Mouse (Mus musculus) left cerebral cortex, postnatal 4 days (tissue): ENCODE data around the gene Panx3. TPM values are rescaled to one million over a fixed set of nuclear protein-coding genes. Genes with fewer than 3 reads are reported as not detected.

Experiments used
- DNase-seq: peaks from one replicate; pipeline ENCODE4 v3.0.0-alpha.2; 2022
- intact Hi-C: fragments of 180-260 bp; cut with DNase I; formaldehyde crosslinking; loops from one replicate; pipeline ENCODE4 v1.15.1; 2025
- total RNA-seq, 2 experiments: library from RNA; stranded (reverse); gene quantifications; 2 replicates each; pipeline ENCODE4 v1.2.3; 2021

Panx3 gene
- not detected for total RNA-seq

- intact Hi-C loops: no loop called here
- no peak for DNase-seq
These were observed at the start of gene Panx3 for GRCm38 (mm10) chr9:37669115-37669514. TSS of gene Panx3 (minus strand) at chr9:37669235.

DNA sequence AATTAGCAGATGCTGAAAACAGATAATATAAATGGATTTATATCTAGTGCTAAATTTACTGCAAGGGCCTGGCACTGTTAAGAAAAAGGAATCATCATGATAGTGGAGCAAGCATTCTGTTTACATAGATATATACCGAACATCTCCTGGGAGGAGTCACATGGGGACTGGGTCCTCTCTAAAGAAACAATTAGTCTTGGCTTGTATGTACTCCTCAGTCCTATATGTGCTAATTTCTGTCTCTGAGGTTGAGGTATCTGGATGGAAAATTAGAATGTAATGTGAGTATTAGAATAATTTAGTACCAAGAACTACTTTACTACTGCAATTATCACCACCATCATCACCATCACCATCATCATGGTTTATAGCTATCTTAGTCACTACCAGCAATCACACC, 47.1 kb upstream of the Panx3 start, which contains the start of gene Olfr160:
Olfr160 (minus strand) TSS at position 101 of the 400 bp plus-strand sequence.
- no peak for DNase-seq
- intact Hi-C loops: no loop called here

GRCm38 (mm10) chr9:37689970-37690686, 21.1 kb upstream of the Panx3 start:
- no peak for DNase-seq

GRCm38 (mm10) chr9:37687941-37688303, 18.9 kb upstream of the Panx3 start:
- intact Hi-C loops: no loop called here
- DNase-seq: no peak

More at GRCm38 (mm10) chr9:37689970-37690686, 21.1 kb upstream of the Panx3 start:
- intact Hi-C loops: loop anchor here (2.0 kb wide), 1 partner anchor 241 kb away; no protein-coding TSS in a partner anchor

DNA sequence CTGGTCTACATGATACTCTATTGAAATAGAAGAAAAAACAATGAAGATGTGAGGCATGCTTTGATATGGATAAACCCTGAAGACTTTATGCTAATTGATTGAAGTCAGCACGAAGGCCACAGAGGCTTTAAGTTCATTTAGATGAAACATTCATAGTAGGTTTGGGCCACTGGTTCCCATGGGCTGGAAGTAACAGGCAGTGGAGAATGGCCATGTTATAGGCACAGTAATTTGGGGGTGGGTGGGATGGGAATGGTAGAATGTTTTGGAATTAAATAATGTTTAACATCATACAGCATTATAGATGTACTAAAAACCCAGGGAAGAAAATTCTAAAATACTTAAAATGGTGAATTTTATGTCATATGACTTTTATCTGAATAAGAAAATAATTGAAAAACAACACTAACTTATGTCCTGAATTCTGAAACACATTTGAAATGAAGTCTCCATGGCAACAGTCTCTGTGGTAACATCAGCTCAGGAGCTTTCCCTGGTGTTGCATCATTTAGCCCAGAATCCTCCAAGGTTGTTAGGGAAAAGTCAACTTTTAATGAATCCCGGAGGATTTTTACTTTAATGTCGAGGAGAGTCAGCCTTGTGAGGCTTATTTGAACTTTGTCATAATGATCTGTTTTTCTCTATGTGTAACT, 18.4 kb upstream of the Panx3 start:
- DNase-seq: no peak
- intact Hi-C loops: no loop called here

- no peak for DNase-seq
- intact Hi-C loops: no loop called here
These were observed 12.1 kb upstream of the Panx3 start for GRCm38 (mm10) chr9:37681123-37681522.

GRCm38 (mm10) chr9:37675287-37675686, 6.3 kb upstream of the Panx3 start:
- intact Hi-C loops: no loop called here
- DNase-seq: no peak

DNA sequence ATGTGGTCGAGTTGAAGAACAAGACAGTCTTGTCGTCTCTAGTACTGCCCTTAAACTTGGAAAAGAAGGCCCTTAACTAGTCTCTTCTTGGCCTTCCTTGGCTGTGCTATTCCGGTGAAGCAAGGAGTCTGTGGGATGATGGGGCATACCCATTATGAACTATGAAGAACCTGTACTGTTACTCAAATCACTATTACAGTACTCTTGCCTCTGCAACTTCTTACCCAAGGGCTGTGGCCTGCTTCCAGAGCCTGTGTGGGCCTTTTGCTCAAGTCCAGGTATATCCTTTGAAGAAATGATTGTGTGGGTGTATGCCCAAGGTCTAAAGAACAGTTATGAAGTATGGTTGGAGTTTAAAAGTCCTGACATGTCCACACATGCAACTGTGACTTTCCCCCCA, 1.2 kb upstream of the Panx3 start:
- intact Hi-C loops: no loop called here
- DNase-seq: no peak

DNA sequence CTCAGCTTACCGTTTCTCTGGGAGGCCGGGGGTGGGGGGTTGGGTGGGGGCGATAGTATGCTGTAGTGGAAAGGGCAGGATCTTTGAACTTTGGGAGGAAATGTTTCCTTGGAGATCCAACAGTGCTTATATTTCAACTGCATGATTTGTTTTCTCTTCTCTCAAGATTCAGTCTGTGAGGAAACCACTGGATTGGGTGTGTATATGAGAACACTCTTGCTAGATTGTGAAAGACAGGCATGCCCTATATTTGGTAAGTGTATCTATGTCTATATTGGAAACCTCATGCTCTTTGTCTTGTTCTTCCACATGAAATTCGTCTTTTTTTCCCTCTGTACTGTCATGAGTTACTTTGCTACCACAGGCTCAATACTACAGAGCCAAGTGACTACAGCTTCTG, 643 bp upstream of the Panx3 start:
- no peak for DNase-seq
- intact Hi-C loops: no loop called here

DNA sequence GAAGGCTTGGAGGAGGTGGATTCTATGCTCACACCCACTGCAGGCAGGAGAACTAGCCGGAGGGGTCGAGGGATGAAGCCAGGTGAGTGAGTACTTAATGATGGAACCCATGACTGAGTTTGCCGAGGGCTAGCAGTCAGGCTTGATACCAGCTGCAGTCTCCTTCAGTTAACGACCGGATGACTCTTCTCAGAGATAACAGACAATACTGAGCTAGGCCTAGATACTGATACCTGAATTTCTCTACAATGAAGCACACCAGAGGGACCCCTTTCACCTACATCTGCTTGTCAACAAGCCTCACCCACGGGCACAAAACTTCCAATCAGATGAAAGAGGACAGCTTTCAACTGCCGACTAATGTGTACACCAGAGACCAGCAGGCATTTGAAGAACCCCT, 3.0 kb downstream of the Panx3 start:
- DNase-seq: no peak
- intact Hi-C loops: no loop called here

- intact Hi-C loops: no loop called here
- no peak for DNase-seq
These were observed 4.4 kb downstream of the Panx3 start for GRCm38 (mm10) chr9:37664604-37665003.

DNA sequence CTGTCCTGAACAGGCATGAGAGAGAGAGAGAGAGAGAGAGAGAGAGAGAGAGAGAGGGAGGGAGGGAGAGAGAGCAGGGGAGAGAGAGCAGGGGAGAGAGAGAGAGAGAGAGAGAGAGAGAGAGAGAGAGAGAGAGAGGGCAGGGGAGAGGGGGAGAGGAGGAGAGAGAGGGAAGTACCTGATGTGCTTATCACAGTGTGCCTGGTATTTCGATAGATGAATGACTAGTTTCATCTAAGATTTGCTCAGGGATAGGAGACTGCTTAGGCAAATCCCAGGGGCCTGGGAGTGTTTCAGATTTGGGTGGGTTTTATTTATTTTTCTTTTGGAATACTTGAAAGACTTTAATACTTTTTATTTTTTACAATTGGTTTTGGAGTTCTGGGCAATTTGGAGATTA, 5.8 kb downstream of the Panx3 start:
- intact Hi-C loops: no loop called here
- DNase-seq: no peak

- no peak for DNase-seq
- intact Hi-C loops: no loop called here
These were observed 9.6 kb downstream of the Panx3 start for GRCm38 (mm10) chr9:37659413-37659812.

GRCm38 (mm10) chr9:37656931-37657481, 12.0 kb downstream of the Panx3 start, which contains the start of gene Tbrg1:
TSS of gene Tbrg1 (minus strand) at chr9:37657312.
- intact Hi-C loops: no loop called here
- DNase-seq: peak; percentile 76

GRCm38 (mm10) chr9:37656439-37656881, 12.6 kb downstream of the Panx3 start:
- DNase-seq: no peak

GRCm38 (mm10) chr9:37655961-37656360, 13.1 kb downstream of the Panx3 start:
- DNase-seq: no peak
- intact Hi-C loops: no loop called here

More at GRCm38 (mm10) chr9:37656439-37656881, 12.6 kb downstream of the Panx3 start:
- intact Hi-C loops: no loop called here

DNA sequence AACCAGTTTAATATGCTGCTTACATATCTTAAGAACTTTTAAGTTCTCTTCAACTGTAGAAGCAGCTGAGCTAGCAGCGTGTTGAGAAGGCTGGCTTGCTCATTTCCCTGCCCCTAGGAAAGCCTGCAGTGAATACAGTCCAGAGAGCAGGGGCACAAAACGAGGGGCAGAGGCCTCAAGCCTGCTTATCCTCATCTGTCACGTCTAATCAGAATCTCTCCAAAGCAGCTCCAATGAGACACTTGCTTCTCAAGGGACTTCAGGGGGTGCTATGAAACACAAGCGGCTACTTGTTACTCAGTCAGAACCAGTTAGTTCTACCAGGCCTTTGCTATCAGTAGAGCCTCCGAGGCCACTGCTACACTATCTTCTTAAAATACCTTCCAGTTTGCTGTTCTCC, 15.2 kb downstream of the Panx3 start:
- intact Hi-C loops: no loop called here
- DNase-seq: no peak

DNA sequence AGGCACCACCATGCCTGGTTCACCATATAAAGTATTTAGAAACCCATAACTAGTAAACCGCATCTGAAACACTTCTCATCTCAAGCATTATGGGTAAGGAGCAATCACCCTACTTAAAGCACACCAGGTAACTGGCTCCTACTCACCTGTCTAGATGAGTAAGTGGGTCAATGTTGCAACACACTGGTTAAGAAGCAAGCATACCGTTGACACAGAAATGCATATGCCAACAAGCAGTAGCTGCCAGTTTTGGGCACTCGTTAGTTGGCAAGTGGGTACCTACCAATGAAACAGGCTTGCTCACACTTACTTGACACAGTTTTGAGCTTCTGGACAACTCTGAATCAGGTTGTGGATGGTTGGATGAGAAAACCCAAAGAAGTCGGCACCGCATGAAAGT, 18.4 kb downstream of the Panx3 start:
- DNase-seq: no peak
- intact Hi-C loops: no loop called here

- DNase-seq: no peak
- intact Hi-C loops: no loop called here
These were observed 22.8 kb downstream of the Panx3 start for GRCm38 (mm10) chr9:37646246-37646645.

DNA sequence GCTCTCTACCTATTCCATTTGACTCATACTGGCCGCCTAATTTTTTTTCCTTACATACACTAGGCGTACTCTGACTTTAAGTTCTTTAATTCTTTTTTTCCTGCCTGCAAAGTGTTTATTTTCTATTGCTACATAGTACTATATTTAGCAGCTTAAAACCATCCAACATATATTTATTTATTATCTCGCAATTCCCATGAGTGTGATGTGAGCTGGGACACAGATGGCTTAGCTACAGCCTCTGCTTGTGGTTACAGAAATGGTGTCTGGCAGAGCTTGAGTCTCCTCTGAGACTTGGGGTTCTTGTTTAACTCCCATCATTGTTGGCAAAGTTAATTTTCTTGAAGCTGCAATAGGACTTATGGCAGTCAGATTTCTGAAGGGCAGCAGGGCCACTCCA, 30.3 kb downstream of the Panx3 start:
- intact Hi-C loops: no loop called here
- DNase-seq: no peak

DNA sequence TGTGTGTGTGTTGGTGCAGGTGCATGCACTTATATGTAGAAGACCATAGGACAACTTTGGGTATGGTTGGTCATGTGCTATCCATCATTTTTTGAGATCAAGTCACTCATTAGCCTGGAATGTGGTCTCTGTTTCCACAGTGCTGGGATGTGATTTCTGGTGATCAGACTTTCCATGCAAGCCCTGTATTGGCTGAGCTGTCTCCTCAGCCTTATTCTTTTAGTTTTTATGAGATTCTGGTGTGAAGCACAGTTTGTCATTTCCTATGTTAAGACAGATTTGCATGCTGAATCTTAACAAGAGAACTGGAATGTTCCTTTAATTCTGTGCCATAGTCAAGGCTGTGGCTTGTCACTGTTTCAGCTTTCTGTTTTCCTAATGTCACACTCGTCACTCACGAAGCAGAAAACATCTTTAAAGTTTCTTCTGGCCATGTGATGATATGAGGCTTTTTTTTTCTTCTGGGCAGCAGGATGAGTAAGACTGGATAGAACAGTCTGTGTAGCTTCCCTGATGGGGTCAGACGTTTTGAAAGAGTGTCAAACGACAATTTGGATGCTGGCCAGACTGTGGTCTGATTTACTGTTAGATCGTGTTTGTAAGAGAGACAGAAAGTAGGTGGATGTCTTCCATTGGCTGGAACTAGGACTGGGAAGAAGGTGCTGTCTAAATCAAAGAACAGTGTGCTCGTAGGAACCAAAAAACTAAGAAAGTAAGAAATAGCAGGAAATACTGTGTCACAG, 32.1 kb downstream of the Panx3 start:
- DNase-seq: no peak
- intact Hi-C loops: no loop called here
